Mouse (Mus musculus) hindbrain, embryonic 13.5 days (tissue): Measurements from ENCODE around the gene Hoxc12. TPM values are rescaled to one million over a fixed set of nuclear protein-coding genes. Genes with fewer than 3 reads are reported as not detected.

Experiments used
- ATAC-seq: fragments of 200-750 bp; cut with Nextera tagmentation; 2 replicates; pipeline ENCODE4 v1.8.0; 2017; ENCODE audit warnings: moderate TSS enrichment; ENCODE audit not compliant: low FRiP score
- H3K27ac ChIP-seq: fragments of 300-500 bp; sonication (generic); 2 replicates; pipeline ENCODE4 v1.5.1; 2015; ENCODE audit warnings: inconsistent platforms, mild to moderate bottlenecking, moderate library complexity
- H3K27me3 ChIP-seq: fragments of 300-500 bp; sonication (generic); 2 replicates; pipeline ENCODE4 v1.6.1; 2015; ENCODE audit warnings: mild to moderate bottlenecking, inconsistent platforms
- H3K36me3 ChIP-seq: fragments of 300-500 bp; sonication (generic); 2 replicates; pipeline ENCODE4 v1.6.1; 2015; ENCODE audit warnings: mild to moderate bottlenecking, inconsistent platforms
- H3K4me1 ChIP-seq: fragments of 300-500 bp; sonication (generic); replicated peaks from 2 replicates; pipeline ENCODE4 v1.6.1; 2015; ENCODE audit warnings: inconsistent platforms
- H3K4me2 ChIP-seq: fragments of 300-500 bp; sonication (generic); 2 replicates; pipeline ENCODE4 v1.6.1; 2015; ENCODE audit warnings: inconsistent platforms, mild to moderate bottlenecking, moderate library complexity
- H3K4me3 ChIP-seq: fragments of 300-500 bp; sonication (generic); 2 replicates; pipeline ENCODE4 v1.5.1; 2015; ENCODE audit warnings: mild to moderate bottlenecking, inconsistent platforms
- H3K9ac ChIP-seq: fragments of 300-500 bp; sonication (generic); 2 replicates; pipeline ENCODE4 v1.6.1; 2015; ENCODE audit warnings: mild to moderate bottlenecking, inconsistent platforms
- H3K9me3 ChIP-seq: fragments of 300-500 bp; sonication (generic); 2 replicates; pipeline ENCODE4 v1.6.1; 2016; ENCODE audit warnings: inconsistent platforms
- WGBS: fragments of 180-500 bp; shearing (Covaris S2); methylation state at CpG from one replicate; pipeline ENCODE4 v1.1.7; 2015; 5-methylcytosine and 5-hydroxymethylcytosine counted together
- polyA plus RNA-seq: library from polyadenylated mRNA; unstranded; fragments of >200 nt; fragmentation: Nextera tagmentation; extraction: Ambion mirVana; gene quantifications from 2 replicates; pipeline ENCODE4 v1.2.1, GENCODE M21; 2015

The Hoxc12 gene
- polyA plus RNA-seq, 1 experiment from 2014 or later = not detected

DNA sequence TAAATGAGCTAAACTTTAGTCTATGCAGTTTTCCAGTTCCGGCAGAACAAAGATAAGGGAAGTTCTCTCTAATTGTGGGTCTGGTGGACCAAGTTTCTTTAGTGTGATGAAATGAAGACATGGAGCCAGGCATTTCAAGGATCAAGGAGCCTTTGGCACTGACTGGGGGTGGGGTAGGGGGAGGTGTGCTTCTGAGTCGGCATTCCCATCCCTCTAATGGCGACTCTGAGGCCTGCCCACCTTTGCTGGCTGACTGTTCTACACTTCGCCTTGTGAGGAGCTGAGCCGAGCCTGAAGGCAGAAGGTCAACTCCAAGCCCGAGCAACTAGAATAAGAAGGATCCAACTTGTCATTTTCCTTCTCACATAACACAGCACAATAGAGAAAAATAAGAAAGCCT lies 25.2 kb downstream of the Hoxc12 start:
- Histone ChIP-seq H3K27me3 (peaks cover 98% of the 10 kb centered on the region), H3K36me3 (no peaks in the 10 kb centered on the region), H3K9ac (no peak overlapping the region), H3K9me3 (no peaks in the 10 kb centered on the region), H3K4me3 (no peak overlapping the region), H3K4me2 (no peak overlapping the region), H3K27ac (no peak overlapping the region), H3K4me1 (peaks cover 5% of the 10 kb centered on the region)
- WGBS = 4% methylated on average over 6 of the region's 6 CpGs
- no peak for ATAC-seq

DNA sequence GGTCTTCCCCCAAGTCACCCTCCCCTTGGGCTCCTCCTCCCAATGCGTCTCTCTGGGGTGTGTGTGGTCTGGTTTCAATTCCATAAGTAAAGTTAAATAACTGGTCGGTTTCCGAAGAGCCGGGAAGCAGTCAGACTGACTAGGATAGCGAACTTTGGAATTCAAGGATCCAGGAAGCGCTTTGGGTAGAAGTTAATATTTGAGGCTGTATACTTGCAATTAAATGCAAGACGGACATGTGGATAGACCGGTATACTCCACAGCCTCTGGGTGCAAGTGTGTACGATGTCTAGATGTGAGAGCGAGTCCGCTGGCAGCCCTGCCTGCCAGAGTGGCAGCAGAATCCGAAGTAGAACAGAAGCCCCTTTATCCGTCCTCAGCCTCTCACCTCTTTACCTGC lies 25.9 kb downstream of the Hoxc12 start:
- Histone ChIP-seq H3K4me3 (no peak overlapping the region), H3K27ac (no peak overlapping the region), H3K9ac (no peak overlapping the region), H3K4me1 (peaks cover 8% of the 10 kb centered on the region), H3K4me2 (no peak overlapping the region), H3K27me3 (peaks cover 98% of the 10 kb centered on the region), H3K36me3 (no peaks in the 10 kb centered on the region), H3K9me3 (no peaks in the 10 kb centered on the region)
- 3% methylated on average over 13 of the region's 13 CpGs for WGBS
- ATAC-seq = no peak

DNA sequence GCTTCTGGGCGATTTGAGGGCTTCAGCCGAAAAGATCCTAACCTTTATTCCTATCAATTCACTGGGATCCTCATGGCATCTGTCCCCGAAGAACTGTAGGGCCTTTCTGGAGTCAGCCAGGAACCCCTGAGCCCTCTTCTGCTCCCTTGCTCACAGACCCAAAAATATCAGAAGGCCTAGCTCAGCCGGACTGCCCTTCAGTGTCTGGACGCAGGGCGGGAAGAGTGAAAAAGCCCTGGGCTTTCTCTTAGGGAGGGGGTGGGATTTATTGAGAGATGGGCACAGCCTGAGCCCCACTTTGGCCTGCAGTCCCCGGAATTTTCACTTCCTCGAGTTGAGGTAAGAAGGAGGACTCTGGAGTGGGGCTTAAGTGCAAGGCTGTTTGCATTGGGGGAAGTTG lies 26.7 kb downstream of the Hoxc12 start:
- H3K9ac ChIP-seq = no peak overlapping the region
- peaks cover 97% of the 10 kb centered on the region for H3K27me3 ChIP-seq
- WGBS = 3% methylated on average over 8 of the region's 8 CpGs
- H3K36me3 ChIP-seq = no peaks in the 10 kb centered on the region
- no peak for ATAC-seq
- H3K27ac ChIP-seq = no peak overlapping the region
- H3K4me3 ChIP-seq = no peak overlapping the region
- H3K9me3 ChIP-seq = no peaks in the 10 kb centered on the region
- no peak overlapping the region for H3K4me2 ChIP-seq
- H3K4me1 ChIP-seq = peaks cover 8% of the 10 kb centered on the region

DNA sequence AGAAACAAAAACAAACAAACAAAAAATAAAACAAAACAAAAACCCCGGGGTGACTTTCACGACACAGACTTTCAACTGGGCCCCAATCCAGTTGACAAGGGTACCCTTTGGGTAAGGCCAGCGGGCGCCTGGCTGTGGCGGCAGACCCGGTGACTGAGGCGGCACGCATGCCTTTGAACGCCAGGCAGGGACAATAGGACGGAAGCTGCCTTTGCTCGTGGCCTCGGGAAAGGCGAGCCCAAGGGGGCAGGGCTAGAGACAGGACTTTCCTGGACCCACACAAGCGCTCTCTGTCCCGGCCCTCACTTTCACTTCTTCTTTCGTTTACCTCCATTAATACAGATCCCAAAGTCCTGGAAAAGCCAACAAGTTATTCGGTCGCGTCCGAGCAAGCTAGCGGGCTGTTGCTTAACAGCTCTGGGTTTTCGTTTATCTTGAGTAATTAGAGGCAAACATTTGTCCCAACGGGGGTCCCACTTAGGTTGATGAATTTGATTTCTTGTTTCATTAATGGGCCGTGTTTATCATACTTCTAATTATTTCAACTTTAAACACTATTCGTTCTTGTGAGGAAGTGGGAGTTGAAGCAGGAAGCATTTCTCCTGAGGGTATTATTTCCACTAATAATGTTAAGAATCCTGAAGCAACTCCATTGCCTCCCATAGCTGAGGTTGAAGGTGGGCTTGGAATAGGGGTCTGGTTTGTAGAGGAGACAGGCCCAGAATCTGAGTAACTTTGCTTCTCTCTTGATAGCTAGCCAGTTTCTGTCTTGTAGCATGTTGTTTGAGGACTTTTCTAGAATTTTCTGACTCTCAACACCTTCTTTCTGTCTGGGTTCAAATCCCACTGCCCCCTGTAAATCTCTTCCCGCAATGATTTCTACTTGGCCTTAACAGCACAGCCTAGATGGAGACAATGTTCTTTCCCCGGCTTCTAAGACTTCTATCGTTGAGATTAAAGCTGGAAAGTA lies 27.4 kb downstream of the Hoxc12 start:
- Histone ChIP-seq H3K9me3 (no peaks in the 10 kb centered on the region), H3K4me1 (peaks cover 8% of the 10 kb centered on the region), H3K4me2 (no peak overlapping the region), H3K27me3 (peaks cover 97% of the 10 kb centered on the region), H3K27ac (no peak overlapping the region), H3K4me3 (no peak overlapping the region), H3K36me3 (no peaks in the 10 kb centered on the region), H3K9ac (no peak overlapping the region)
- under 1% methylated on average over 28 of the region's 28 CpGs for WGBS
- no peak for ATAC-seq

DNA sequence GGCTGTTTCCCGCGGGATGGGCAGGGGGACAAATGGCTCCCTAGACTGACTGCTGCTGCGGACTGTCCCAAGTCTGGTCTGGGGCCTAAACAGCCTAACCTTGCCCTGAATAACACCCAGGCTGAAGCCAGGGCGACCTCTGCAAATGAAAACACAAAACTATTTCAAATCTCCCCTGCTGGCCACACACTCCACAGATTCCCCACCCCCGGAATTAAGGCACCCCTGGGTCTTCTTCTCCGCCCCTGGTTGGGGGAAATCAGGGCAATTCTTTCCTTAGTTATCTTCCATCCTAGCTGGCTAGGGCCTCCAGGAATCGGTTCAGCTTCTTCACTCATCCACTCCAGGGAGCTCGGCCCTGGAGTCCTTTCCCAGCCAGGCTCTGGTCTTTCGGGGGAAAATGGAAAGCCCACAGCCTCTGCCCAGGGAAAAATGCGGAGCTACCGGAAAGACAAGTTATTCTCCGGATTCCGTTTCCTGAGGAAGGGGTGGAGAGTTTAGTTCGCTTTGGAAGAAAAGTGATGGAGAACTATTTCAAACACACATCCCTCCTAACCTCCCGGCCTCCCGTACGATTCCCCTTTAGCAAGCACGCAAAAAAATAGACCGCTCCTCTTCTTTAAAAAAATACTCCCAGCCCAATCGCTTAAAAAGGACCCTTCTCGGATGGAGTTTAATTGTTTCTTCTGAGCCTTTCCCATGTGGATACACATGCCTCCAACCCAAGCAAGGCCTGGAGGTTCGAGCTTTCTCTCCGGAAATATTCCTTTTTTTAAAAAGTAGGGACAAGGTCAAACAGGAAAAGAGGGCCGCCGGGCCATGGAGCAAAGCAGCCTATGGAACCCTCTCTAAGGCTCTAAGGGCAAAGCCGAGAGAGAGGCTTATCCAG lies 28.7 kb downstream of the Hoxc12 start:
- WGBS = 3% methylated on average over 26 of the region's 26 CpGs
- H3K9ac ChIP-seq = no peak overlapping the region

DNA sequence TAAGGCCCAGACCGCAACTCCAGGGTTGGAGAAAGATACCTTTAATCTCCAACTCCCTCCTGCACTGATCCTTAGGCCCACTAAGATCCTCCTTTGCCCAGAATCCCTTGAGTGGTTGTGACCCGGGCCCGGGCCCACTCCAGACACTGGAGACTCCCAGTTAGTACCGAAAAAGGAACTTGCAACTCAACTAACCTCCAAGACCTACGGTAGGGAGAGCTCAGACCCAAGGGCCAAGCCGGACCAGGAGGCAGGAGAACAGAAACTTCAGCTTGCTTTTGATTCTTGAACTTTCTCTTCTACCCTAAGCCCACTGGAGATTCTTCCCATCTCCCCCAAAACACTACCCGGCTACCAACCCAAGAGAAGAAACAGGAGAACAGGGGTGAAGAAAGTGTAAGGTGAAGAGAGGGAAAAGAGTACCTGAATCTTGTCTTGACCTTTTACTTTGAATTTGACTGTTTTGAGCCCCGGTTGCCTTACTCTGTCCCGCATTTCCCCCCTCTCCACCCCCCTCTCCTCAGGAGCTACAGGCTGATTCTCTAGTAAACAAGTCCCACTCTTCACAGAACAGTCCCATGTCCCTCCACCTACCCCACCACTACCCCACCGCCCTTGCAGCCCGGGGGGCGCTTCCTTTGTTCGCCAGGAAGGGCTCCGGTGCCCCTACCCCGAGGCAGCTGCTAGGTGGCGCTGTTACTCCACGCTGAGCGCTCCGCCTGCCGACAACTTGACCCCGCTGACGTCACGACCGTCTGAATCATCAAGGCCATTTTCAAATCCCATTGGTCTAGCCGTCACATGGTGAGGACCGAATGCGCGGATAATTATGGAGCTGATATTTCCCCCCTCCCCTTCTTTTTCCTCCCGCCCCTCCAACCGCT lies 29.6 kb downstream of the Hoxc12 start:
- H3K27ac ChIP-seq = no peak overlapping the region
- no peaks in the 10 kb centered on the region for H3K36me3 ChIP-seq
- 0 out of 2 replicates have a peak overlapping the region, but pooled peaks have one; percentile 29 for H3K4me2 ChIP-seq
- H3K9me3 ChIP-seq = no peaks in the 10 kb centered on the region
- peaks cover 98% of the 10 kb centered on the region for H3K27me3 ChIP-seq
- WGBS = 4% methylated on average over 30 of the region's 30 CpGs
- no peak for ATAC-seq
- no peak overlapping the region for H3K4me3 ChIP-seq
- no peak overlapping the region for H3K9ac ChIP-seq
- peaks cover 8% of the 10 kb centered on the region for H3K4me1 ChIP-seq

More for the DNA sequence above, 28.7 kb downstream of the Hoxc12 start:
- peaks cover 98% of the 10 kb centered on the region for H3K27me3 ChIP-seq
- H3K4me1 ChIP-seq = peaks cover 8% of the 10 kb centered on the region
- H3K9me3 ChIP-seq = no peaks in the 10 kb centered on the region
- no peak overlapping the region for H3K4me2 ChIP-seq
- H3K27ac ChIP-seq = no peak overlapping the region
- no peaks in the 10 kb centered on the region for H3K36me3 ChIP-seq
- no peak for ATAC-seq
- H3K4me3 ChIP-seq = no peak overlapping the region

GRCm38 (mm10) chr15:102966776-102967311 lies 30.3 kb downstream of the Hoxc12 start, which contains the start of gene Hoxc10:
Hoxc10 (plus strand) TSS chr15:102966796.
- Histone ChIP-seq H3K36me3 (no peaks in the 10 kb centered on the region), H3K27me3 (peaks cover 98% of the 10 kb centered on the region), H3K4me2 (0 out of 2 replicates have a peak within 1 kb of the TSS, but pooled peaks have one; percentile 29), H3K27ac (no peak within 1 kb of the TSS), H3K4me3 (no peak within 1 kb of the TSS), H3K4me1 (peaks cover 8% of the 10 kb centered on the region), H3K9ac (no peak within 1 kb of the TSS), H3K9me3 (no peaks in the 10 kb centered on the region)
- ATAC-seq = 0 out of 2 replicates have a peak, but pooled peaks have one; percentile 17
- WGBS = 2% methylated on average over 27 of the region's 27 CpGs

DNA sequence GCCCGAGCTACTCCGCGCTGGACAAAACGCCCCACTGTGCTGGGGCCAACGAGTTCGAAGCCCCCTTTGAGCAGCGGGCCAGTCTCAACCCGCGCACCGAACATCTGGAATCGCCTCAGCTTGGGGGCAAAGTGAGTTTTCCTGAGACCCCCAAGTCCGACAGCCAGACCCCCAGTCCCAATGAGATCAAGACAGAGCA lies 30.7 kb downstream of the Hoxc12 start, which contains the start of gene Hoxc5:
Gene Hoxc5, plus strand, starts transcription at position 132 of the 199 bp plus-strand sequence.
- no peak for ATAC-seq
- no peak within 1 kb of the TSS for H3K9ac ChIP-seq
- H3K9me3 ChIP-seq = no peaks in the 10 kb centered on the region
- no peak within 1 kb of the TSS for H3K27ac ChIP-seq
- H3K36me3 ChIP-seq = no peaks in the 10 kb centered on the region
- H3K4me2 ChIP-seq = 0 out of 2 replicates have a peak within 1 kb of the TSS, but pooled peaks have one; percentile 29
- 5% methylated on average over 12 of the region's 12 CpGs for WGBS
- peaks cover 8% of the 10 kb centered on the region for H3K4me1 ChIP-seq
- no peak within 1 kb of the TSS for H3K4me3 ChIP-seq
- H3K27me3 ChIP-seq = peaks cover 99% of the 10 kb centered on the region

DNA sequence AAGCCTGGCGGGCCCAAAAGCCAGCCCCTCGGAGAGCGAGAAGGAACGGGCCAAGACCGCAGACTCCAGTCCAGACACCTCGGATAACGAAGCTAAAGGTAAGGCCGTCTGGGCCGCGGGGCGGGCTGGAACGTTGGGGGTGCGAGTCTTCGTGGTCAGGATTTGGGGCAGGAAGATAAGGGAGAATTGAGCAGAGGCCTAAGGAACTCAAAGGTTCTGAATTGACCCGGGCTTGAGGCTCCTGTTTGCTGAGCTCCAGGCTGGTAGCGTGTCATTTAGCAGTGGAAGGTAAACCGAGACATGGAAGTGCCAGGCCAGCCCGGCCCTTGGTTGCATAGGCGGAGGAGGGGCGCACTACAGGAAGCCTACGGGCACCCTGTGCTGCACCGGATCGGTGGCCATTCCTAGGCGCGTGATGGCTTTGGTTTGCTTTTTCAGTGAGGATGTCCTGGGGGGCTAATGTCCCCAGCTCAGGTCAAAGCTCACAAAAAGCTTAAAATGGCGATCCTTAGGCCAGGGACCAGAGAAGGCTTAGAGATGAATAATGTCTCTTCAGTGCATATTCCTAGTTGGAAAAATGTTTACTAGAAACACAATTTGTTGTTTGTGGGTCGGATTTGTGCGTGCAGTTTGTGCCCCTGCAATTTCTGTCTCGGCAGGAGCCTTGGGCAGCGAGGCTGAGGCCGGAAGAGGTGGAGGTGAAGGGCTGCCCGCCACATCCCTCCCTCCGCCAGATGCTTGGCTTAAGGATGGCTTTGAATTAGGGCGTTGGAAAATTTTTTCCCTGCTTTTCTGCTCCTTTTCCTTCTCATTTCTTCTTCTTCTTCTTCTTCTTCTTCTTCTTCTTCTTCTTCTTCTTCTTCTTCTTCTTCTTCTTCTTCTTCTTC lies 31.2 kb downstream of the Hoxc12 start:
- Histone ChIP-seq H3K9ac (no peak overlapping the region), H3K4me2 (no peak overlapping the region), H3K27ac (no peak overlapping the region), H3K4me3 (no peak overlapping the region), H3K27me3 (peaks cover 99% of the 10 kb centered on the region), H3K36me3 (no peaks in the 10 kb centered on the region), H3K9me3 (no peaks in the 10 kb centered on the region), H3K4me1 (peaks cover 8% of the 10 kb centered on the region)
- no peak for ATAC-seq
- 3% methylated on average over 34 of the region's 34 CpGs for WGBS

GRCm38 (mm10) chr15:102969296-102969695 lies 32.7 kb downstream of the Hoxc12 start:
- Histone ChIP-seq H3K27me3 (peaks cover 99% of the 10 kb centered on the region), H3K27ac (no peak overlapping the region)

DNA sequence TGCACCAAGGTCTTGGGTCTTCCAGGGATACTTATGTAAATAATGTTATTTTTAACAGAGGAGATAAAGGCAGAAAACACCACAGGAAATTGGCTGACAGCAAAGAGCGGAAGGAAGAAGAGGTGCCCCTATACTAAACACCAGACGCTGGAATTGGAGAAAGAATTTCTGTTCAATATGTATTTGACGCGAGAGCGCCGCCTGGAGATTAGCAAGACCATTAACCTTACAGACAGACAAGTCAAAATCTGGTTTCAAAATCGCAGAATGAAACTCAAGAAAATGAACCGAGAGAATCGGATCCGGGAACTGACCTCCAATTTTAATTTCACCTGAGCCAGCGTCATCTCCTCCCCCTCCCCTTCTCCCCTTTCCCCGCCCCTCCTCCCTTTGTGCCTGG lies 34.2 kb downstream of the Hoxc12 start:
- 3% methylated on average over 12 of the region's 12 CpGs for WGBS
- Histone ChIP-seq H3K9me3 (no peaks in the 10 kb centered on the region), H3K9ac (no peak overlapping the region), H3K27ac (no peak overlapping the region), H3K36me3 (no peaks in the 10 kb centered on the region), H3K27me3 (peaks cover 99% of the 10 kb centered on the region), H3K4me3 (no peak overlapping the region), H3K4me2 (no peak overlapping the region), H3K4me1 (peaks cover 8% of the 10 kb centered on the region)
- no peak for ATAC-seq

More at GRCm38 (mm10) chr15:102969296-102969695, 32.7 kb downstream of the Hoxc12 start:
- 22% methylated on average over 1 of the region's 1 CpGs for WGBS
- Histone ChIP-seq H3K4me2 (no peak overlapping the region), H3K4me1 (peaks cover 8% of the 10 kb centered on the region), H3K9ac (no peak overlapping the region), H3K4me3 (no peak overlapping the region), H3K9me3 (no peaks in the 10 kb centered on the region), H3K36me3 (no peaks in the 10 kb centered on the region)
- no peak for ATAC-seq
